8 mouse cellular contexts compared by ENCODE assay signal in genomic region chr10:61451931-61452617, GRCm38 (mm10). TPM values are rescaled to one million over a fixed set of nuclear protein-coding genes. Genes with fewer than 3 reads are reported as not detected.
DNase-seq lines count a peak whose midpoint lies in the region; ATAC-seq and TF ChIP-seq lines count a peak whose summit lies in the region.

No protein-coding gene starts in this region.

- H3K36me3 ChIP-seq in embryonic facial prominence, embryonic 11.5 days (replicated peaks; ENCODE audit: control insufficient read depth, insufficient read depth, low read depth, low read length), result no peaks in the 10 kb centered on the region
- H3K36me3 ChIP-seq in heart, adult 2 months (ENCODE audit: control insufficient read depth, insufficient read depth, low read length), result peaks cover 11% of the 10 kb centered on the region
- H3K36me3 ChIP-seq in liver, adult 2 months (ENCODE audit: control insufficient read depth, insufficient read depth, low read length), result no peaks in the 10 kb centered on the region; the same call in 1 of the 2 replicates
- H3K36me3 ChIP-seq in midbrain, embryonic 16.5 days (ENCODE audit: control insufficient read depth, insufficient read depth, low read length), result no peaks in the 10 kb centered on the region

- TF ChIP-seq CTCF in heart, adult 2 months (IDR thresholded peaks at IDR 0.05), result no peak
- TF ChIP-seq CTCF in liver, adult 2 months (IDR thresholded peaks at IDR 0.05; ENCODE audit: low read depth, low read length), result no peak

- H3K9me3 ChIP-seq in embryonic facial prominence, embryonic 11.5 days (replicated peaks; ENCODE audit: control insufficient read depth, low read length), result no peaks in the 10 kb centered on the region
- no peaks in the 10 kb centered on the region for H3K9me3 ChIP-seq in midbrain, embryonic 16.5 days (replicated peaks; ENCODE audit: control insufficient read depth, low read length, poor library complexity, severe bottlenecking)

- peak overlapping the region; percentile 41 for H3K27ac ChIP-seq in embryonic facial prominence, embryonic 11.5 days (replicated peaks; ENCODE audit: low read depth, low read length)
- H3K27ac ChIP-seq in heart, adult 2 months, result peak overlapping the region; percentile 82
- H3K27ac ChIP-seq in liver, adult 2 months (replicated peaks; ENCODE audit: insufficient read depth, low read depth, low read length), result peak overlapping the region; percentile 98
- peak overlapping the region; percentile 85 for H3K27ac ChIP-seq in midbrain, embryonic 16.5 days (ENCODE audit: low read length)

- TF ChIP-seq POLR2A in heart, adult 2 months (IDR thresholded peaks at IDR 0.05; ENCODE audit: insufficient read depth, low read depth, low read length), result no peak
- TF ChIP-seq POLR2A in liver, adult 2 months (IDR thresholded peaks at IDR 0.05; ENCODE audit: extremely low read depth, insufficient read depth, low read length), result no peak

- WGBS in embryonic facial prominence, embryonic 11.5 days, result under 1% methylated on average over 45 of the region's 62 CpGs
- under 1% methylated on average over 52 of the region's 62 CpGs for WGBS in heart, adult 2 months
- under 1% methylated on average over 62 of the region's 62 CpGs for WGBS in liver, adult 2 months
- WGBS in midbrain, embryonic 16.5 days, result under 1% methylated on average over 62 of the region's 62 CpGs

- no peak for TF ChIP-seq EP300 in heart, adult 2 months (IDR thresholded peaks at IDR 0.05; ENCODE audit: insufficient read depth, low read depth, low read length)

- H3K27me3 ChIP-seq in embryonic facial prominence, embryonic 11.5 days (ENCODE audit: control insufficient read depth, insufficient read depth, low read length), result no peaks in the 10 kb centered on the region
- no peaks in the 10 kb centered on the region for H3K27me3 ChIP-seq in heart, adult 2 months (ENCODE audit: control insufficient read depth, insufficient read depth, low read length)
- no peaks in the 10 kb centered on the region for H3K27me3 ChIP-seq in liver, adult 2 months (ENCODE audit: control insufficient read depth, insufficient read depth, low read length)
- no peaks in the 10 kb centered on the region for H3K27me3 ChIP-seq in midbrain, embryonic 16.5 days (ENCODE audit: control insufficient read depth, insufficient read depth, low read depth, low read length)

- intact Hi-C loops in heart, adult 2 months (cut with DNase I), result loop anchor here (2.0 kb wide), 1 partner anchor 27 kb away; no protein-coding TSS in a partner anchor

- no peaks in the 10 kb centered on the region for H3K4me1 ChIP-seq in embryonic facial prominence, embryonic 11.5 days (ENCODE audit: control insufficient read depth, insufficient read depth, low read length)
- H3K4me1 ChIP-seq in heart, adult 2 months (ENCODE audit: control insufficient read depth, insufficient read depth, low read length), result peaks cover 18% of the 10 kb centered on the region
- peaks cover 25% of the 10 kb centered on the region for H3K4me1 ChIP-seq in liver, adult 2 months (ENCODE audit: control insufficient read depth, insufficient read depth, low read length)
- H3K4me1 ChIP-seq in midbrain, embryonic 16.5 days (ENCODE audit: control insufficient read depth, insufficient read depth, low read length), result peaks cover 34% of the 10 kb centered on the region

- peak; percentile 50 for ATAC-seq in embryonic facial prominence, embryonic 11.5 days (replicated peaks; ENCODE audit: insufficient number of reproducible peaks, low FRiP score, low TSS enrichment, low read depth)
- peak; percentile 65 for ATAC-seq in midbrain, embryonic 16.5 days

- H3K4me3 ChIP-seq in embryonic facial prominence, embryonic 11.5 days (ENCODE audit: low read depth, low read length), result peak overlapping the region; percentile 99
- peak overlapping the region; percentile 87 for H3K4me3 ChIP-seq in heart, adult 2 months
- H3K4me3 ChIP-seq in liver, adult 2 months (ENCODE audit: insufficient read depth, low read depth, low read length), result peak overlapping the region; percentile 100
- H3K4me3 ChIP-seq in midbrain, embryonic 16.5 days (ENCODE audit: low read depth, low read length), result peak overlapping the region; percentile 99

- peak; percentile 46 to 48 for DNase-seq in left cerebral cortex, adult 18-20 months (ENCODE audit: low spot score in 2 of 2)
- no peak for DNase-seq in left cerebral cortex, adult 11 months (ENCODE audit: low spot score)
- peak; percentile 42 for DNase-seq in embryonic facial prominence, embryonic 11.5 days (ENCODE audit: low spot score)
- peak; percentile 63 to 69 for DNase-seq in heart, adult 2 months
- DNase-seq in kidney, adult 8-10 months, result peak; percentile 30 to 32
- DNase-seq in liver, adult 2 months (ENCODE audit: extremely low read depth, low read depth, low spot score), result no peak
- peak; percentile 41 to 47 for DNase-seq in spleen, postnatal 36 days (ENCODE audit: low spot score in 2 of 2)

- peaks cover 5% of the 10 kb centered on the region for H3K79me2 ChIP-seq in heart, adult 2 months (replicated peaks; ENCODE audit: control insufficient read depth, insufficient read depth, low read length)
- peaks cover 40% of the 10 kb centered on the region for H3K79me2 ChIP-seq in liver, adult 2 months (ENCODE audit: control insufficient read depth, insufficient read depth, low read length)

- H3K9ac ChIP-seq in embryonic facial prominence, embryonic 11.5 days (replicated peaks; ENCODE audit: low read length), result peak overlapping the region; percentile 94
- H3K9ac ChIP-seq in heart, adult 2 months (ENCODE audit: low read depth, low read length), result peak overlapping the region; percentile 94
- peak overlapping the region; percentile 99 for H3K9ac ChIP-seq in liver, adult 2 months (ENCODE audit: low read depth, low read length)
- peak overlapping the region; percentile 97 for H3K9ac ChIP-seq in midbrain, embryonic 16.5 days (ENCODE audit: low read depth, low read length)

- H3K4me2 ChIP-seq in embryonic facial prominence, embryonic 11.5 days (ENCODE audit: low read depth, low read length), result peak overlapping the region; percentile 69
- peak overlapping the region; percentile 88 for H3K4me2 ChIP-seq in midbrain, embryonic 16.5 days (ENCODE audit: low read length)

RNA-seq across cellular contexts. Expression of gene Eif4ebp2, which starts 0.4 kb away (rescaled TPM):
- total RNA-seq in left cerebral cortex, adult 18-20 months (2021), result 10 to 100 TPM; 49.2 to 53.4 TPM
- 27.8 and 35.2 TPM in 2 replicates for polyA plus RNA-seq in embryonic facial prominence, embryonic 11.5 days (2014; fragmentation: Nextera tagmentation; extraction: Ambion mirVana)
- 10 to 100 TPM; 70.9 to 71.3 TPM for total RNA-seq in heart, adult 2 months (2021)
- polyA plus RNA-seq in heart, adult 2 months (2012; rRNA removed), result 53.3 and 71.9 TPM in 2 replicates
- 28.2 and 51.6 TPM in 2 replicates for total RNA-seq in liver, adult 2 months (2014; rRNA removed)
- polyA plus RNA-seq in liver, adult 2 months (2012; rRNA removed), result 117 and 136 TPM in 2 replicates
- 36.9 and 49.2 TPM in 2 replicates for polyA plus RNA-seq in midbrain, embryonic 16.5 days (2015; fragmentation: Nextera tagmentation; extraction: Ambion mirVana)

RNA-seq across cellular contexts. Expression of gene Lrrc20, which starts 23.5 kb away (rescaled TPM):
- 10 to 100 TPM; 18.7 to 21.7 TPM for total RNA-seq in left cerebral cortex, adult 18-20 months (2021)
- polyA plus RNA-seq in embryonic facial prominence, embryonic 11.5 days (2014; fragmentation: Nextera tagmentation; extraction: Ambion mirVana), result 11.1 and 11.6 TPM in 2 replicates
- total RNA-seq in heart, adult 2 months (2021), result 10 to 100 TPM; 29.9 to 32.0 TPM
- 38.9 and 55.5 TPM in 2 replicates for polyA plus RNA-seq in heart, adult 2 months (2012; rRNA removed)
- 2.3 and 2.4 TPM in 2 replicates for total RNA-seq in liver, adult 2 months (2014; rRNA removed)
- 4.8 and 5.4 TPM in 2 replicates for polyA plus RNA-seq in liver, adult 2 months (2012; rRNA removed)
- polyA plus RNA-seq in midbrain, embryonic 16.5 days (2015; fragmentation: Nextera tagmentation; extraction: Ambion mirVana), result 14.6 and 15.7 TPM in 2 replicates

RNA-seq across cellular contexts. Expression of gene Nodal, which starts 34.3 kb away (rescaled TPM):
- total RNA-seq in left cerebral cortex, adult 18-20 months (2021), result under 1 TPM; 0.23 to 0.26 TPM
- polyA plus RNA-seq in embryonic facial prominence, embryonic 11.5 days (2014; fragmentation: Nextera tagmentation; extraction: Ambion mirVana), result 0.20 TPM in 2 replicates
- total RNA-seq in heart, adult 2 months (2021), result under 1 TPM in 1 of 2 experiments, not detected in 1; 0.10 TPM
- 0.04 and 0.38 TPM in 2 replicates for polyA plus RNA-seq in heart, adult 2 months (2012; rRNA removed)
- 0.18 and 0.27 TPM in 2 replicates for total RNA-seq in liver, adult 2 months (2014; rRNA removed)
- 0.06 and 0.17 TPM in 2 replicates for polyA plus RNA-seq in liver, adult 2 months (2012; rRNA removed)
- 0.30 and 0.48 TPM in 2 replicates for polyA plus RNA-seq in midbrain, embryonic 16.5 days (2015; fragmentation: Nextera tagmentation; extraction: Ambion mirVana)

Comparison
In these comparisons a context has a peak if more than half of its experiments do, and no peak if none do; other contexts are left out.
1. DNase-seq: peak in left cerebral cortex, adult 18-20 months (2 of 2), embryonic facial prominence, embryonic 11.5 days (single experiment), heart, adult 2 months (2 of 2), kidney, adult 8-10 months (2 of 2) and spleen, postnatal 36 days (2 of 2); none in left cerebral cortex, adult 11 months (single experiment) and liver, adult 2 months (single experiment).
2. H3K27ac ChIP-seq: peak in every context shown above with its lines; median percentile 98 in liver, adult 2 months; 85 in midbrain, embryonic 16.5 days; 82 in heart, adult 2 months; 41 in embryonic facial prominence, embryonic 11.5 days.
3. Peak in every context shown above with its lines, with median percentiles within 50 percentile points of each other: H3K4me3 ChIP-seq and H3K9ac ChIP-seq.